In the genomic region with DNA sequence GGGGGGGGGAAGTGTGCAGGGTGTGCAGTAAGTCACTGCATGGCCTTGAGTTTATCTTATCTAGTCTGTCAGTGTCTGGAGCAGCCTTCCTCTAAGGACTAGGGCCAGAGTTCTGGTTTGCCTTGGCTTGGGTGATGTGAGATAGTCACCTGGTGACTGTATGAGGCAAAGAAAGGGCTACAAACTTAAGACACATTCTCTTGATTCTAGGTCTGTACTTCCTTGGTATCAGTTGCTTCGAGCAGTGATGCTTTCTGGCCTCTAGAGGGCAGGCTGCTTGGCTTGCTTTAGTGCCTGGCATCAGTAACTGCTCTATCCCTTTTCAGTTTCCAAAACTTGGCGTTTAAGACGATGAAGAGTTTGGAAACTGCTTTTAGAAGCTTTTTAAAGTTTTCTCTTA, we compare ENCODE assay signal across 7 mouse cellular contexts. TPM values are rescaled to one million over a fixed set of nuclear protein-coding genes. Genes with fewer than 3 reads are reported as not detected.
A peak's percentile ranks its signal among the peaks of the same experiment; 100 is the strongest.
DNase-seq lines count a peak whose midpoint lies in the region; ATAC-seq and TF ChIP-seq lines count a peak whose summit lies in the region.

No protein-coding gene starts in this region.

- no peak overlapping the region for H3K4me2 ChIP-seq in kidney, embryonic 15.5 days

- H3K27me3 ChIP-seq in kidney, embryonic 15.5 days, result no peaks in the 10 kb centered on the region

- no peak overlapping the region for H3K9ac ChIP-seq in kidney, embryonic 15.5 days

- no peak; the same call in 1 of the 2 replicates for ATAC-seq in kidney, embryonic 15.5 days (replicated peaks; ENCODE audit: low FRiP score)

- peak; percentile 93 for TF ChIP-seq CTCF in cortical plate, adult 2 months (IDR thresholded peaks at IDR 0.05; ENCODE audit: extremely low read depth, insufficient read depth, low read length)

- WGBS in kidney, embryonic 15.5 days, result 65% methylated on average over 3 of the region's 3 CpGs

- H3K36me3 ChIP-seq in kidney, embryonic 15.5 days, result peaks cover 52% of the 10 kb centered on the region

- DNase-seq in kidney, adult 9 months, result peak; percentile 57
- DNase-seq in CD4-positive helper T cell, adult 2 months (ENCODE audit: low read depth, low spot score), result peak; percentile 76
- peak; percentile 69 for DNase-seq in ES-CJ7 (ENCODE audit: low read depth, low spot score)
- peak; percentile 65 to 68 for DNase-seq in kidney, postnatal 4 days
- peak; percentile 83 for DNase-seq in naive thymus-derived CD4-positive, alpha-beta T cell, adult 2 months (ENCODE audit: low read depth)

- peaks cover 37% of the 10 kb centered on the region for H3K4me1 ChIP-seq in kidney, embryonic 15.5 days
- H3K4me1 ChIP-seq in cortical plate, adult 2 months (ENCODE audit: control insufficient read depth, insufficient read depth, low read length), result peaks cover 4% of the 10 kb centered on the region; the same call in 1 of the 2 replicates

- no peak overlapping the region for H3K27ac ChIP-seq in kidney, embryonic 15.5 days
- no peak overlapping the region for H3K27ac ChIP-seq in cortical plate, adult 2 months (ENCODE audit: insufficient read depth, low read length)

- TF ChIP-seq POLR2A in cortical plate, adult 2 months (IDR thresholded peaks at IDR 0.05; ENCODE audit: extremely low read depth, insufficient read depth, low read length), result no peak

- H3K4me3 ChIP-seq in kidney, embryonic 15.5 days (replicated peaks), result no peak overlapping the region
- H3K4me3 ChIP-seq in cortical plate, adult 2 months (ENCODE audit: insufficient read depth, low read length), result no peak overlapping the region

- 0 out of 2 replicates have a peak, but pooled peaks cover 4% of the 10 kb centered on the region for H3K9me3 ChIP-seq in kidney, embryonic 15.5 days (replicated peaks)

RNA-seq across cellular contexts. Expression of gene Map4k4, which starts 10.7 kb away (rescaled TPM):
- 31.0 and 33.5 TPM in 2 replicates for polyA plus RNA-seq in kidney, embryonic 15.5 days (2015; fragmentation: Nextera tagmentation; extraction: Ambion mirVana)
- 111 and 112 TPM in 2 replicates for polyA plus RNA-seq in cortical plate, adult 2 months (2012; rRNA removed)
